Mouse (Mus musculus): ENCODE data around the gene Plxna2. TPM values are rescaled to one million over a fixed set of nuclear protein-coding genes. Genes with fewer than 3 reads are reported as not detected.
A peak's percentile ranks its signal among the peaks of the same experiment; 100 is the strongest.

The Plxna2 gene
- polyA plus RNA-seq, 1 experiment from 2014 or later: 4.5 TPM

DNA sequence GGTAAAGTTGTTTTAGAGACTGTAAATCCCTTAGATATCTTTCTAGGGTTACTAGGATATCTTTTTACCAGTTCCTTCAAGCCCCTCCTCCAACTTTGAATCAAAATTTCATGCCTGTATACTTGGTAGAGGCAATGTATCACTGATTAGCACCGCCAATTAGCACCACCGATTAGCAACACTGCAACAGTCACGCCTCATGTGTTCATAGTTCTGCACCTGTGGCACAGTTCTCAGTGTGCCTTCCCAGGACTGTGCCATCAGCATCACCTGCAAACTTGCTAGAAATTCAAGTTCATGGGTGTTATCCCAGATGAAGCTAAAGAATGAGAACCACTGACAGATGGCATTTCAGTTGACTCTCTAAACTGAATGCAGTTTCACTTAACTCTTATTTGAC lies 138.8 kb downstream of the Plxna2 start:
- no peak overlapping the region for H3K9ac ChIP-seq (replicated peaks; ENCODE audit: low read depth)
- H3K9me3 ChIP-seq (ENCODE audit: low read length): no peaks in the 10 kb centered on the region
- 94% methylated on average over 3 of the region's 3 CpGs for WGBS
- no peak overlapping the region for H3K27ac ChIP-seq (ENCODE audit: low read length)
- DNase-seq (ENCODE audit: low spot score) (no peak), ATAC-seq (no peak)
- H3K4me2 ChIP-seq (replicated peaks; ENCODE audit: low read depth, low read length): no peak overlapping the region
- peaks cover 10% of the 10 kb centered on the region; the same call in 1 of the 2 replicates for H3K36me3 ChIP-seq (ENCODE audit: insufficient read depth, low read length)
- no peak overlapping the region for H3K4me3 ChIP-seq (ENCODE audit: low read depth, low read length)
- no peak for TF ChIP-seq CTCF (IDR thresholded peaks at IDR 0.05)
- TF ChIP-seq EP300 (IDR thresholded peaks at IDR 0.05): no peak
- H3K27me3 ChIP-seq (replicated peaks; ENCODE audit: insufficient read depth, low read length): no peaks in the 10 kb centered on the region
- no peaks in the 10 kb centered on the region for H3K4me1 ChIP-seq (ENCODE audit: insufficient read depth, low read depth, low read length)

DNA sequence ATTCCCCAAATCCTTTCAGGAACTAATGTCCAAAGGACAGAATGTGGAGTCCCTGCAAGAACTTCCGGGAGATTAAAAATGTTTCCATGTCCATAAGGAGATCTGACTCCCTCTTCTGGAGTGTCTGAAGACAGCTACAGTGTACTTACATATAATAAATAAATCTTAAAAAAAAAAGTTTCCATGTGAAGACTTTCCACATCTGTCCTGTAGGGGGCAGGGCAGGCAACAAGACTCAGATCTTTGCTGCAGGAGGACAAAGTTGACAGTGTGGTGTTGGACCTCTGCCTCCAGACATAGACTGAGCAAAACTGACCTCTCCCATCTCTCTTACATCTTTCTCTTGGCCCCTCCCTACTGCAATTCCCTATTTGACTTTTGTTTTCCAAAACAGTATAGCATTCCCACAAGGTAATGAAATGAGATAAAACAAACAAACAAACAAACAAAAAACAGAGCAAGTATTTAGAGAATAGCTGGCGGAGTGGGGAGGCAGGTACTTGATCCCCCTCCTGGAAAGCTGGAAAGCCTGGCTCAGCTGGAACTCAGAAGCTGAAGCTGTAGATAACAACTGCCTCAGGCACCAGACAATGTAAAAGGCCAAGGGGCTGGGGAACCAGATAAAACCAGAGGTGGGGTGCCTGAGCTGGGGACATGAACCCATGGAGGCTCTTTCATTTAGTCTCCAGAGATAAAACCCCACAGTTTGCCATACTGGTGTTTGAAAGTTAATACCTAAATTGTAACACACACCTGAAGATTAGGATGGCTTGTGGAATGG lies 143.6 kb downstream of the Plxna2 start:
- WGBS: 68% methylated on average over 2 of the region's 2 CpGs
- no peaks in the 10 kb centered on the region for H3K4me1 ChIP-seq (ENCODE audit: insufficient read depth, low read depth, low read length)
- H3K4me3 ChIP-seq (ENCODE audit: low read depth, low read length): no peak overlapping the region
- no peaks in the 10 kb centered on the region for H3K9me3 ChIP-seq (ENCODE audit: low read length)
- H3K36me3 ChIP-seq (ENCODE audit: insufficient read depth, low read length): 0 out of 2 replicates have a peak, but pooled peaks cover 6% of the 10 kb centered on the region
- H3K27ac ChIP-seq (ENCODE audit: low read length): no peak overlapping the region
- no peak overlapping the region for H3K9ac ChIP-seq (replicated peaks; ENCODE audit: low read depth)
- no peaks in the 10 kb centered on the region for H3K27me3 ChIP-seq (replicated peaks; ENCODE audit: insufficient read depth, low read length)
- TF ChIP-seq EP300 (IDR thresholded peaks at IDR 0.05) (no peak), CTCF (IDR thresholded peaks at IDR 0.05) (peak; percentile 71)
- ATAC-seq (peak; percentile 47), DNase-seq (ENCODE audit: low spot score) (peak; percentile 63)
- no peak overlapping the region for H3K4me2 ChIP-seq (replicated peaks; ENCODE audit: low read depth, low read length)

DNA sequence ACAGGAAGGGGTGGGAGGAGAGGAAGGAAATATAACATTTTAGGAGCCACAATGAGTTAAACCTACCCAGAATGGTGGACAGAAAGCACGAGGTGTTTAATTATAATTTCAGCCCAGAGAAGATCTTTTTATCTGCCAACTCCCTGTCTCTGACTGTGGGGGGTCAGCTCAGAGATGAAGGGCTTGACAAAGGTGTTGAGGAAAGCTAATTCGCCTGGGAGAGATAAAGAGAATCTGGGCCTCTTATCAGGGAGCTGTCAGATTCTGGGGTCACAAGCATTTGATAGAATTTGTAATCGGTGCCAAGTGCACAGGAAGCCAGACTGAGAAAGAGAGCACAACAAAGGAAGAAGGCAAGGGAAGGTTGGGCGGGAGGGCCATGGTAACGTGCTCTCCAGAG lies 144.9 kb downstream of the Plxna2 start:
- ATAC-seq: no peak
- H3K9me3 ChIP-seq (ENCODE audit: low read length): no peaks in the 10 kb centered on the region
- H3K4me2 ChIP-seq (replicated peaks; ENCODE audit: low read depth, low read length): no peak overlapping the region
- H3K4me3 ChIP-seq (ENCODE audit: low read depth, low read length): no peak overlapping the region
- H3K27me3 ChIP-seq (replicated peaks; ENCODE audit: insufficient read depth, low read length): no peaks in the 10 kb centered on the region
- H3K4me1 ChIP-seq (ENCODE audit: insufficient read depth, low read depth, low read length): no peaks in the 10 kb centered on the region
- WGBS: 37% methylated on average over 5 of the region's 5 CpGs
- H3K36me3 ChIP-seq (ENCODE audit: insufficient read depth, low read length): peaks cover 15% of the 10 kb centered on the region
- no peak for DNase-seq (ENCODE audit: low spot score)
- H3K27ac ChIP-seq (ENCODE audit: low read length): no peak overlapping the region
- no peak overlapping the region for H3K9ac ChIP-seq (replicated peaks; ENCODE audit: low read depth)
- TF ChIP-seq CTCF (IDR thresholded peaks at IDR 0.05): no peak
- TF ChIP-seq EP300 (IDR thresholded peaks at IDR 0.05): no peak

DNA sequence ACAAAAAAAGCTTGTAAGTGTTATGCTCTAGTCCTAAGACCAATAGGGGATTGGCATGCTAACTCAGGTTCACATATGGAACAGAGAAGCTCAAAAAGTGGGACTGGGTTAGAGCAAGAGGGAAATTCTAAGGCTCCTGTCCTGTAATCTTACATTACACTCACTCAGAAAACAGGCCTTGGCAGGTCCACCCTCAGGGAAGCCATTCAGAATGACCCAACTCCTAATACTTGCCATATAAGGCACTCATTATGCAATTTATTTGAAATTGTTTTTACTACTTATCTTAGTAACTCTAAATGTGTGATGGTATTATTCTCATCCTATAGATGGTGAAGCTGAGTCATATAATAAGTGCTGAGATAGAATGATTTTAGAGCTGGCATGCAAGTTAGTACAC lies 146.9 kb downstream of the Plxna2 start:
- Histone ChIP-seq H3K4me1 (ENCODE audit: insufficient read depth, low read depth, low read length) (no peaks in the 10 kb centered on the region), H3K4me3 (ENCODE audit: low read depth, low read length) (no peak overlapping the region), H3K36me3 (ENCODE audit: insufficient read depth, low read length) (peaks cover 20% of the 10 kb centered on the region), H3K9ac (replicated peaks; ENCODE audit: low read depth) (no peak overlapping the region), H3K9me3 (ENCODE audit: low read length) (no peaks in the 10 kb centered on the region), H3K27me3 (replicated peaks; ENCODE audit: insufficient read depth, low read length) (no peaks in the 10 kb centered on the region), H3K27ac (ENCODE audit: low read length) (no peak overlapping the region), H3K4me2 (replicated peaks; ENCODE audit: low read depth, low read length) (no peak overlapping the region)
- no peak for ATAC-seq
- DNase-seq (ENCODE audit: low spot score): peak; percentile 22
- no peak for TF ChIP-seq CTCF (IDR thresholded peaks at IDR 0.05)
- no peak for TF ChIP-seq EP300 (IDR thresholded peaks at IDR 0.05)

DNA sequence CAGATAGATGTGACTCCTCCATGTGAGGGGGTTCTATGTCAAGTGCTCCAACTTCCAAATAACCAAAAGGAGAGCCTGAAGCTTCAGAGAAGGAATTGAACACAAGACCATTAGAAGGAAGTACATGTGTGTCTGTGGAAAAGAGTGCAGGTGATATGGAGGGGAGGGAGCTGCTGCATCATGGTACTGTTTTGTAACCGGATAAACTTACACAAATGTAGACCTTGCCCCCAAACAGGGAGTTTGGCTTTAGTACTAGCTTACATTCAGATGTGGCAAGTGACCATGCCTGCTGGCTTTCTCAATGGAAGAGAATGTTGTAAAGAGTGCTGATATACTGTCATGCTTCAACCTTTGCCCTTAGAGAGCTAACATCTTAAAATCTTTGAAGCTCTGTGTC lies 150.8 kb downstream of the Plxna2 start:
- Histone ChIP-seq H3K4me1 (ENCODE audit: insufficient read depth, low read depth, low read length) (no peaks in the 10 kb centered on the region), H3K36me3 (ENCODE audit: insufficient read depth, low read length) (peaks cover 20% of the 10 kb centered on the region), H3K9me3 (ENCODE audit: low read length) (no peaks in the 10 kb centered on the region), H3K4me2 (replicated peaks; ENCODE audit: low read depth, low read length) (no peak overlapping the region), H3K4me3 (ENCODE audit: low read depth, low read length) (no peak overlapping the region), H3K27ac (ENCODE audit: low read length) (no peak overlapping the region), H3K9ac (replicated peaks; ENCODE audit: low read depth) (no peak overlapping the region), H3K27me3 (replicated peaks; ENCODE audit: insufficient read depth, low read length) (no peaks in the 10 kb centered on the region)
- TF ChIP-seq CTCF (IDR thresholded peaks at IDR 0.05): no peak
- TF ChIP-seq EP300 (IDR thresholded peaks at IDR 0.05): no peak
- no peak for DNase-seq (ENCODE audit: low spot score)
- ATAC-seq: no peak
- WGBS: 85% methylated on average over 1 of the region's 1 CpGs

DNA sequence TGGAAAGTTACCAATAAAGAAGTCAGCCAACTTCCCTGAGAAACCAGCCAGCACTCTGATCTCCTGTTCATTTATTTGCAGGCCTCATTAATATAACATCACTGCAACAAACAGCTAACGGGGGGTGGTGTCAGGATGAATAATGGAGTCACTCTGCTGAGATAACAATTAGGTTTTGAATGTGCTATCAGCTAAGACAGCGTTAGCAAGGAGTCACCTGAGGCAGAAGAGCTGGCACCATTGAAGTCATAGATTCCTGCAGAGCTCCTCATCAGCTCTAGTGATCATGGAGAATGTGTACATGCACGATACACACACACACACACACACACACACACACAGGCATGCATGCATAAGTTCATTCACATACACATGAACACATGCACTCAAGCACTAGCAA lies 154.0 kb downstream of the Plxna2 start:
- Histone ChIP-seq H3K9ac (replicated peaks; ENCODE audit: low read depth) (no peak overlapping the region), H3K9me3 (ENCODE audit: low read length) (no peaks in the 10 kb centered on the region), H3K4me1 (ENCODE audit: insufficient read depth, low read depth, low read length) (no peaks in the 10 kb centered on the region), H3K4me2 (replicated peaks; ENCODE audit: low read depth, low read length) (no peak overlapping the region), H3K36me3 (ENCODE audit: insufficient read depth, low read length) (peaks cover 12% of the 10 kb centered on the region), H3K4me3 (ENCODE audit: low read depth, low read length) (no peak overlapping the region), H3K27ac (ENCODE audit: low read length) (no peak overlapping the region), H3K27me3 (replicated peaks; ENCODE audit: insufficient read depth, low read length) (no peaks in the 10 kb centered on the region)
- WGBS: 64% methylated on average over 3 of the region's 3 CpGs
- TF ChIP-seq CTCF (IDR thresholded peaks at IDR 0.05) (no peak), EP300 (IDR thresholded peaks at IDR 0.05) (no peak)
- ATAC-seq (no peak), DNase-seq (ENCODE audit: low spot score) (no peak)
